Mouse (Mus musculus) forebrain, embryonic 13.5 days (tissue): ENCODE measurements around the gene Med9. TPM values are rescaled to one million over a fixed set of nuclear protein-coding genes. Genes with fewer than 3 reads are reported as not detected.

Experiments used
- ATAC-seq: fragments of 200-750 bp; cut with Nextera tagmentation; 2 replicates; pipeline ENCODE4 v1.8.0; 2017
- H3K27ac ChIP-seq: fragments of 300-500 bp; sonication (generic); 2 replicates; pipeline ENCODE4 v1.5.1; 2015; ENCODE audit warnings: inconsistent platforms, mild to moderate bottlenecking, moderate library complexity
- H3K27me3 ChIP-seq: fragments of 300-500 bp; sonication (generic); 2 replicates; pipeline ENCODE4 v1.6.1; 2015; ENCODE audit warnings: mild to moderate bottlenecking, inconsistent platforms
- H3K36me3 ChIP-seq: fragments of 300-500 bp; sonication (generic); 2 replicates; pipeline ENCODE4 v1.6.1; 2015; ENCODE audit warnings: mild to moderate bottlenecking, inconsistent platforms; ENCODE audit not compliant: poor library complexity, severe bottlenecking
- H3K4me1 ChIP-seq: fragments of 300-500 bp; sonication (generic); 2 replicates; pipeline ENCODE4 v1.6.1; 2015; ENCODE audit warnings: inconsistent platforms
- H3K4me2 ChIP-seq: fragments of 300-500 bp; sonication (generic); 2 replicates; pipeline ENCODE4 v1.6.1; 2015; ENCODE audit warnings: inconsistent platforms, mild to moderate bottlenecking, moderate library complexity
- H3K4me3 ChIP-seq: fragments of 300-500 bp; sonication (generic); 2 replicates; pipeline ENCODE4 v1.5.1; 2015; ENCODE audit warnings: mild to moderate bottlenecking, inconsistent platforms
- H3K9ac ChIP-seq: fragments of 300-500 bp; sonication (generic); 2 replicates; pipeline ENCODE4 v1.6.1; 2015; ENCODE audit warnings: mild to moderate bottlenecking, inconsistent platforms
- H3K9me3 ChIP-seq: fragments of 300-500 bp; sonication (generic); replicated peaks from 2 replicates; pipeline ENCODE4 v1.6.1; 2016; ENCODE audit warnings: inconsistent platforms
- WGBS: fragments of 180-500 bp; shearing (Covaris S2); methylation state at CpG from one replicate; pipeline ENCODE4 v1.1.7; 2015; 5-methylcytosine and 5-hydroxymethylcytosine counted together
- polyA plus RNA-seq: library from polyadenylated mRNA; unstranded; fragments of >200 nt; fragmentation: Nextera tagmentation; extraction: Ambion mirVana; gene quantifications from 2 replicates; pipeline ENCODE4 v1.2.1, GENCODE M21; 2015

Gene Med9
- polyA plus RNA-seq, 1 experiment from 2014 or later, result 41.9 TPM

DNA sequence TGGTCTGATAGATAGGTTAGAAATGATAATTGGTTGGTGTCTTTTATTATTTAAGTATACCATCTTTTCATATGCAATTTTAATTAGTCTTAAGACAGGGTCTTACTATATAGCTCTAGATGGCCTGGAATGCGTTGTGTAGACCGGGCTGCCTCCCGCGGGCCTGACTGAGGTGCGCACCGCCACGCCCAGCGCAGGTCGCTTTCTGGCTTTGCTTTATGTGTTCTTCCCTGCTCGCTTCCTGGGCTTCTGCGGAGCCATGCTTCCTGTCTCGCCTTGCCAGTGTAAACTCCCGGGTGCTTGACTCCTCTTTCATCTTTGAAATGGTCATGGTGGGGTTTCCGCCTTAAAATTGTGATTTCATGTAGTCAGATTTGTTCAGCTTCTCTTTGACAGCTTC lies 4.9 kb downstream of the Med9 start:
- no peak overlapping the region for H3K27ac ChIP-seq
- no peak overlapping the region for H3K9ac ChIP-seq
- no peak overlapping the region for H3K4me2 ChIP-seq
- H3K27me3 ChIP-seq, result no peaks in the 10 kb centered on the region
- H3K9me3 ChIP-seq, result no peaks in the 10 kb centered on the region
- no peak for ATAC-seq
- 88% methylated on average over 14 of the region's 14 CpGs for WGBS
- peaks cover 15% of the 10 kb centered on the region for H3K4me1 ChIP-seq
- 0 out of 2 replicates have a peak, but pooled peaks cover 2% of the 10 kb centered on the region for H3K36me3 ChIP-seq
- H3K4me3 ChIP-seq, result no peak overlapping the region

DNA sequence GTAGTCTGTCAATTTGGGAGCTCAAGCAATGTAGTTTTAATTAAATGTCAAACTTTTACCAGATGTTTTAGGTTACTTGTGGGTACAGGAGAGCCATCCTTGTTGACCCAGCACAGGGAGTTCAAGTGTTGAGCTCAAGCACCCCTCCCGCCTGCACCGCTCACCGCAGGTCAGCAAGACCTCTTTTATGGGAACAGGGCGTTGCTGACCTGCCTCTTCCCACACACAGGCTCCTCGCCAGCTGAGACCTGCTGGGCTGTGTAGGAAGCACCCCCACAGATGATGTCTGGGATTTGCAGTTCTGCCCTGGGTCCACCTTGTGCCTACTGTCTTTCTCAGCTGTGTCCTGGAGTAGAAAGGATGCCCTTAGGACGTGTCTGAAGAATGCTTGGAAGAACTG lies 8.7 kb downstream of the Med9 start:
- no peaks in the 10 kb centered on the region for H3K4me1 ChIP-seq
- 90% methylated on average over 6 of the region's 6 CpGs for WGBS
- H3K9ac ChIP-seq, result no peak overlapping the region
- no peak overlapping the region for H3K4me2 ChIP-seq
- no peak overlapping the region for H3K4me3 ChIP-seq
- no peaks in the 10 kb centered on the region for H3K27me3 ChIP-seq
- H3K9me3 ChIP-seq, result no peaks in the 10 kb centered on the region
- H3K36me3 ChIP-seq, result peaks cover 17% of the 10 kb centered on the region
- no peak for ATAC-seq
- no peak overlapping the region for H3K27ac ChIP-seq

DNA sequence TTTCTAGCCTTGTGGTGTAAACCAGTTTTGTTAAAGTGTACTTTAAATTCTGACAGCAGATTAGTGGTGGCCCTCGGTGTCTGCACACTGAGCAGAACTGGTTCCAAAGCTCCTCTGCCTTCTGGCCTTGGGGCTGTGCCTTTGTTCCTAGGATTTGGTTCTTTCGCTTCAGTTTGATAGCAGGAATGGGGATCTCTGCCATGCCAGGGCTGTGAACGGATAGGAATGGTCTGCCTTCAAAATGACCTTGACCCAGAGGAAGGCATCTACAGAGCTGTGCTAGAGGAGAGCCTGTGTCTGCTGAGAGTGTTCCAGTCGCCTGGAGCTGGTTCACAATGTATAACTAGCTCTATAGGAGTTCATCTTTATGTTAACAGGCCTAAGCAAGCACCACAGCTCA lies 11.4 kb downstream of the Med9 start:
- Histone ChIP-seq H3K4me1 (peaks cover 13% of the 10 kb centered on the region), H3K27ac (no peak overlapping the region), H3K36me3 (peaks cover 27% of the 10 kb centered on the region), H3K4me2 (no peak overlapping the region), H3K9me3 (no peaks in the 10 kb centered on the region), H3K9ac (no peak overlapping the region), H3K27me3 (peaks cover 20% of the 10 kb centered on the region), H3K4me3 (no peak overlapping the region)
- WGBS, result 73% methylated on average over 4 of the region's 4 CpGs
- no peak for ATAC-seq

DNA sequence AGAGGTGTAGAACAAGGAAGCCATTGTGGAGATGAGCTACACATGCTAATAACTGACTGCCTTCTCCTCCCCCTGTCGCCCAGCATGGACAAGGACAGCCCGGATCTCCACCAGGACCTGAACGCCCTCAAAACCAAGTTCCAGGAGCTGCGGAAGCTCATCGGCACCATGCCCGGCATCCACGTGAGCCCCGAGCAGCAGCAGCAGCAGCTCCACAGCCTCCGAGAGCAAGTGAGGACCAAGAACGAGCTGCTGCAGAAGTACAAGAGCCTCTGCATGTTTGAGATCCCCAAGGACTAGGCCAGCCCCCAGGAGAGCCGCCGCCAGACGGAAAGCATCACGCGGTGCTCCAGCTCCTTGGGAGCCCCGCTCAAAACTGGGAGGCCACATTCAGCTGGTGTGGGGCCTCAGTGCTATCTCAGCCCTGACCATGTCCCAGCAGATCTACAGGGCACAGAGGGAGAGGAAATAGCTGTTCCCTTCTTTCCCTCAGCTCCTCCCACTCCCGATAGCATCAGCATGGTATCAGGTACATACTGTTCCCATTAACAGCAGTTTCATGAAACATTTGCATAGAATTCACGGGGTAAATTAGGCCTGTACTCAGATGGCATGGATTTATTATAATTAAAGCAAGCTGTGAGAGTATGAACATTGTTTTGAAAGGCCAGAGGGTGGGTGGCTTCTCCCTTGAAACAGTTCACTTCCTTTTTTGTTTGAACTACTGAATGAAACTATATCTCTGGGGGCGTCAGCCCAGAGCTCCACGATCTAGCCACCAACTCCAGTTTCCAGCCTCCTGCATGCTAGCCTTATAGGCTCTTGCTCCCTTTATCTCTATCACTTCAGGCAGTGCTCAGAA lies 12.7 kb downstream of the Med9 start:
- Histone ChIP-seq H3K27me3 (peaks cover 28% of the 10 kb centered on the region), H3K36me3 (peaks cover 27% of the 10 kb centered on the region), H3K4me3 (no peak overlapping the region), H3K4me1 (peaks cover 25% of the 10 kb centered on the region), H3K27ac (no peak overlapping the region), H3K9ac (no peak overlapping the region), H3K4me2 (no peak overlapping the region), H3K9me3 (no peaks in the 10 kb centered on the region)
- no peak for ATAC-seq
- 90% methylated on average over 20 of the region's 20 CpGs for WGBS

- ATAC-seq, result no peak
- Histone ChIP-seq H3K9ac (no peak overlapping the region), H3K27ac (no peak overlapping the region), H3K4me3 (no peak overlapping the region), H3K4me1 (peaks cover 25% of the 10 kb centered on the region), H3K27me3 (peaks cover 34% of the 10 kb centered on the region), H3K9me3 (no peaks in the 10 kb centered on the region), H3K4me2 (no peak overlapping the region), H3K36me3 (peaks cover 27% of the 10 kb centered on the region)
- 85% methylated on average over 9 of the region's 9 CpGs for WGBS
These were observed 13.4 kb downstream of the Med9 start for GRCm38 (mm10) chr11:59961338-59961875.

GRCm38 (mm10) chr11:59962590-59962989 lies 14.6 kb downstream of the Med9 start:
- H3K4me1 ChIP-seq, result peaks cover 25% of the 10 kb centered on the region
- peaks cover 35% of the 10 kb centered on the region for H3K27me3 ChIP-seq
- H3K4me2 ChIP-seq, result no peak overlapping the region
- ATAC-seq, result no peak
- 65% methylated on average over 3 of the region's 3 CpGs for WGBS
- no peak overlapping the region for H3K9ac ChIP-seq
- no peak overlapping the region for H3K27ac ChIP-seq
- peaks cover 24% of the 10 kb centered on the region for H3K36me3 ChIP-seq
- H3K4me3 ChIP-seq, result no peak overlapping the region
- no peaks in the 10 kb centered on the region for H3K9me3 ChIP-seq

DNA sequence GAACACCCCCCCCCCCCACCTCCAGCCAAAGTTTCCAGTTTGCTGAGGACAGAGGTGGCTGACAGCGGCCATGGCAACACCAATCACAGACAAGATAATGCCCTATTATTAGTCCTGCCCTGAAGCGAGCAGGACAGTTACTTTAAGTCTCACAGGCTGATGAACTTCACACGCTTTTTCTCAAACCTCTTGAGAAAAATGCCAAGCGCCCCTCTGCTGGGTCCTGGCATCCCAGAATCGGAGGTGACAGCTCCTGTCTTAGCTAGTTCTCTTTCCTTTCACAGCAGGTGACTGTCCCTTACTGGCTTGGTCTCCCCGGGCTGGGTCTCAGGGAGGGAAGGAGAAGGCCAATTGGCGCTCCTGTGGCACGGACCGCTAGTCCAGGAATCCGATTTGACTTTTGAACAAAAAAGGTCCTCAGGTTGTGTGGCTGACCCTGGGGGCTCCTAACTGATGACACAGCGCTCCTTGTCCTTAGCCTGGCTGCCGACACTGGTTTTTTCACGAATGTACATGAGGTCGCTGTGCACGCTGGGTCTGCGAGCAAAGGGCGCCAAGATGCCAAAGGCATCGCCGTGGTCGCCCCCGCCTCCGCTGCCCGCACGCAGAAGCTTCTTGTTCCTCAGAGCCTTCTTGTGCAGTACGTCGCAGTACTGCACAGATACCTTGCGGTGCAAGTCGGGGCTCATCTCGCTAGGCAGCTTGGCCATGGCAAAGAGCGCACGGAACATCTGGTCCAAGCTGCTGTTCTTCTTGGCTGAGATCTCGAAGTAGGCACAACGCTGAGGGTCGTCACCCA lies 15.6 kb downstream of the Med9 start:
- peaks cover 25% of the 10 kb centered on the region for H3K4me1 ChIP-seq
- peak overlapping the region; percentile 95 for H3K4me2 ChIP-seq
- H3K9ac ChIP-seq, result peak overlapping the region; percentile 64
- no peak overlapping the region for H3K27ac ChIP-seq
- peak overlapping the region; percentile 45 for H3K4me3 ChIP-seq
- no peaks in the 10 kb centered on the region for H3K9me3 ChIP-seq
- H3K27me3 ChIP-seq, result peaks cover 35% of the 10 kb centered on the region
- WGBS, result 6% methylated on average over 34 of the region's 34 CpGs
- H3K36me3 ChIP-seq, result peaks cover 24% of the 10 kb centered on the region
- ATAC-seq, result no peak

DNA sequence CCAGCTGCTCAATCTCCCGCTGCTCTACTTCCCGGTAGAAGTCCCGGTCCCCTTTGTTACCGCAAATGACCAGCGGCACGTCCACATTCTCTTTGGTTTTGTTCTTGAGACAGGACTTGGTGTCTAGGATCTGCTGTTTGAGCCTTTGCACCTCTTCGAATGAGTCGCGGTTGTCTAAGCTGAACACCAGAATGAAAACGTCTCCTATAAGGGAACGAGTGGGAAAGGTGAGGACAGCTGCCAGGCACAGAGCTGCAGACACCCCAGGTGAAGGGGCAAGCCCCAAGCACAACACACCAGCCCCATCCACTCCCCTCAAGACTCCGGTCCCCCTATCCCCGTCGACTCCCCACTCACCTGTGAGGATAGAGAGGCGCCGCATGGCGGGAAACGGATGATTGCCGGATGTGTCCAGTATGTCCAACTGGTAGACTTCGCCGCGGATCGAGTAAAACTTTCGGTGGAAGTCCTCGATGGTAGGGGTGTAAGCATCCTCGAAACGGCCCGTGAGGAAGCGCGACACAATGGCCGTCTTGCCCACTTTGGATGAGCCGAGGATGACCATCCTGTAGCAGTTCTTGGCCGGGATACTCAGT lies 16.3 kb downstream of the Med9 start:
- Histone ChIP-seq H3K4me3 (peak overlapping the region; percentile 45), H3K4me2 (peak overlapping the region; percentile 95), H3K36me3 (peaks cover 24% of the 10 kb centered on the region), H3K27ac (no peak overlapping the region), H3K4me1 (peaks cover 25% of the 10 kb centered on the region), H3K9ac (peak overlapping the region; percentile 64), H3K27me3 (peaks cover 35% of the 10 kb centered on the region), H3K9me3 (no peaks in the 10 kb centered on the region)
- 1% methylated on average over 33 of the region's 33 CpGs for WGBS
- ATAC-seq, result 0 out of 2 replicates have a peak, but pooled peaks have one; percentile 4

DNA sequence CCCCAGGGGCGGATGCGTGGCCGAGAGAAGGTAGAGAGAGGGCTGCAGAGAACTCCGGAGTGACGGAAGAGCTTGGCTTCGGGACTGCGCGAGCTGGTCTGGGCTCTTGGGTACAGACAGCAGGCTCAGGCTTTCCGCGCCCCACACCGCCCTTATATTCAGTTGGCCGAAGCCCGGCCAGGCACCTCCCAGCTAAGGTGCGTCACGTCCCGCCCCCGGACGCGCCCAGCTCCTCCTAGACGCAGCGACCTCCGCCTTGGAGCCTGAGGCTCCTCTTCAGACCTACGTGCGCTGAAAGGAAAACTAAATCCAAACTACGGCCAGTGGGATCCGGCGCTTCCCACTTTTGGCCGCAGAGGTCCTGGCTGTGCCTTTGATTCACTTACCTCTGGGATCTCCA lies 16.8 kb downstream of the Med9 start, which contains the start of gene Rasd1:
Gene Rasd1, minus strand, starts transcription at position 127 of the 400 bp plus-strand sequence.
- peak within 1 kb of the TSS; percentile 64 for H3K9ac ChIP-seq
- peaks cover 24% of the 10 kb centered on the region for H3K36me3 ChIP-seq
- no peak within 1 kb of the TSS; the same call in 1 of the 2 replicates for H3K27ac ChIP-seq
- peak; percentile 57; the same call in 1 of the 2 replicates for ATAC-seq
- H3K4me2 ChIP-seq, result peak within 1 kb of the TSS; percentile 95
- peaks cover 35% of the 10 kb centered on the region for H3K27me3 ChIP-seq
- peak within 1 kb of the TSS; percentile 45 for H3K4me3 ChIP-seq
- WGBS, result under 1% methylated on average over 28 of the region's 28 CpGs
- peaks cover 25% of the 10 kb centered on the region for H3K4me1 ChIP-seq
- H3K9me3 ChIP-seq, result no peaks in the 10 kb centered on the region

- peak overlapping the region; percentile 95 for H3K4me2 ChIP-seq
- H3K4me3 ChIP-seq, result peak overlapping the region; percentile 45
- H3K4me1 ChIP-seq, result peaks cover 25% of the 10 kb centered on the region
- WGBS, result 35% methylated on average over 25 of the region's 25 CpGs
- H3K9ac ChIP-seq, result peak overlapping the region; percentile 64
- no peaks in the 10 kb centered on the region for H3K9me3 ChIP-seq
- peaks cover 23% of the 10 kb centered on the region for H3K36me3 ChIP-seq
- peaks cover 35% of the 10 kb centered on the region for H3K27me3 ChIP-seq
- no peak overlapping the region for H3K27ac ChIP-seq
- peak; percentile 70 for ATAC-seq
These were observed 17.5 kb downstream of the Med9 start for GRCm38 (mm10) chr11:59965227-59966101.

DNA sequence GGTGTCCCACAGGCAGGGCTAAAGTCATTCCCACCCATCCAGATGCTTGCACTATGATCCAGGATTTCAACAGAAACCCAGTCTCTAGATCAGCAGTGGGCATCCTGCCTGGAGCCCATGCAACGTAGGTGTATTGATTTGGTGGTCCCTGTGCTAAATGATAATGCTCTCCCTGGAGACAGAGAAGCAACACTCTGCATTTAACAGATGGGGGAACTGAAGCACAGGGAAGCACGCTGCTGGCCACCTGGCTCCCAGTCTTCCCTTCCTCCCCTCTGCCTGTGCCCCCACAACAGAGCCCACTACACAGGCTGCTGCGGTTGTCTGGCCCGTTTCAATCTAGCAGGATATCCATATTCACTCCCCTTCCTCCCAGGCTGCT lies 18.1 kb downstream of the Med9 start:
- H3K4me1 ChIP-seq, result peaks cover 25% of the 10 kb centered on the region
- no peak overlapping the region for H3K9ac ChIP-seq
- no peak for ATAC-seq
- H3K27me3 ChIP-seq, result peaks cover 35% of the 10 kb centered on the region
- no peak overlapping the region for H3K4me2 ChIP-seq
- 80% methylated on average over 4 of the region's 4 CpGs for WGBS
- no peak overlapping the region for H3K27ac ChIP-seq
- H3K9me3 ChIP-seq, result no peaks in the 10 kb centered on the region
- peaks cover 17% of the 10 kb centered on the region for H3K36me3 ChIP-seq
- H3K4me3 ChIP-seq, result no peak overlapping the region
